Mouse (Mus musculus): ENCODE measurements around the gene Slmap.
"Not testable (repeated sequence)": the region's sequence is repeated elsewhere in the genome, so short reads cannot be mapped to it uniquely, and the experiment has no call there.

The Slmap gene

GRCm38 (mm10) chr14:26534757-26535479 lies at the start of gene Slmap:
Gene Slmap, minus strand, starts transcription at chr14:26534931.
- DNase-seq (ENCODE audit: low spot score), result peak; percentile 100

- no peak for DNase-seq (ENCODE audit: low spot score)
These were observed 48.9 kb upstream of the Slmap start for GRCm38 (mm10) chr14:26583645-26584044.

DNA sequence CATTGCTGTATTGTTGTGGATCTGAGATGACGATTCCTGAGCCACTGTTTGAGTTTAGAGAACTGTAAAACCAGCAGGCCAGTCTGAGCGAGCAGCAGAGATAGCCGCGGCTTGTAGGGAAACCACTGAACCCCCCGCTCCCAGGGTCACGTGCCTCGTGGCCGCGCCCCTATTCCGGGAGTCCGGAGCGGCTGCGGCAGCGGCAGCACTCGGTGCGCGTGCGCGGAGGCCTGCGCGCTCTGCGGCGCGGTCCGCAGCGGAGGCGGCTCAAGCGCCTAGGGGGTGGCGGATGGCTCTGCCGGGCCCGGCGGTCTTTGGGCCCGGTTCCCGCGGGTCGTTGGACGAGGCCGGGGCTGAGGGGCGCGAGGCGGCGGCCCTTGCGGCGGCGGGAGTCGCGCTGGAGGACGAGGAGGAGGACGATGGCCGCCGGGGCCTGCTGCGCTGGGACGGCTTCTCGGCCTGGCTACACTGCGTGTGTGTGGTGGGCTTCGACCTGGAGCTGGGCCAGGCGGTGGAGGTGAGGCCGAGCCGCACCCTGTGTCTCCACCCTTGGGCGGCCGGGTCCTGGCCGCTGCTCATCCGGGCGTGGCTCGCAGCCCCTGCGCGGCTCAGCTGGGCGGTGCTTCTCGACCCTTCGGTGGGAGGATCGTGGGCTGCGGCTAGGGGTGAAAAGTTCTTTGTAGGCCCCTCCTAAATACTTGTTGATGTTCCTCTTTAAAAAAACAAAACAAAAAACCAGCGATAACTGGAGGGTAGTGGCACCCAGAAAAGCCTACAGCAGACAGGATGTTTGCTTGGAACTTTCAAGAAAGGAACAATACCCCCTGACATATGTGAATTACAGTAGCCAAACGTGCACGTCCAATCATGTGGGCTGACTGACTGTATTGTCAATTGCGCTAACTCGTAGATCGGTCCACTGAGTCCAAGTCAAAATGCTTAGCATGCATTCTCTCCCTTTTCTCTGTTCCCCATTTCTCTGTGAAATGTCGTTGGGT lies 44.9 kb upstream of the Slmap start:
- DNase-seq (ENCODE audit: low spot score), result peak; percentile 92

DNA sequence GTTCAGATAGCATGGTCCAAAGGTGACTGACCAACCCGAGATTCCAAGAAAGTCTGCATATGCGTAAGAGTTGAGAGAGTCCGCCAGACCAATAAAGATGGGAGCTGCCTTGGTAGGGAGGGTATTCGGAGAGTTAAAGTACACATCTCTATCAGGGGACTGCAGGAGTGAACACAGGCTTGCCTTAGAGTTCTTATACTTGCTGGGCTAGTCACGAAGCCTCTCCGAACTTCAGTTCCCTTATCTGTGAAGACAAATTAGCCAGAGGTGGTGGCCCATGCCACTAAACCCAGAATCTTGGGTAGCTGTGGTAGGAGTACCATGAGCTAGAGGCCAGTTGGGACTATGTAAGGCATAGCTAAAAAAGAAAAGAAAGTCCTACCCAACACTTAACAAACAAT lies 44.1 kb upstream of the Slmap start:
- no peak for DNase-seq (ENCODE audit: low spot score)

DNA sequence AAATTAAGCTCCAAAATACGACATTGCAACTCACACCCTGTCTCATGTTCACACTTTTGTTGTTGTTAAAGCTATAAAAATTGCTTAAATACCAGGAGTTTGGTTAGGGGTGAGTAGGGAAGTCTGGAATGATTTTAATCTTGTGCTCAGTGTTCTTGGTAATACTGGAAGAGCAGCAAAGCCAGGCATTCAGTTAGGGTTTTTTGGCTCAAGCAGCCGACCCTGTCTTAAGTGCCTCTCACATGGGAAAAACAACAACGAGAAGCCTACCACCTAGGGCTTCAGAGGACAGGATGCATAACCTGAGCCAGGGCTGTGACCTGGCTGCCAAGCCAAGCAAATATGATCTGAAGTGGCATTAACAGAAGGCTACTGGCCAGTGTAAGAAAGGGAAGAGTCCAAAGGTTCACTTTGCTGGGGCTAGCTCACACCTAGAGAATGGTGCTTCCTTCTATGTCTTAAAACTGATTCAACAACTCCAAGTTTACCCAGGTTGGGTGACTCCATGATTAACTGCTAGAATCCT lies 41.6 kb upstream of the Slmap start:
- no peak for DNase-seq (ENCODE audit: low spot score)

GRCm38 (mm10) chr14:26573556-26573955 lies 38.8 kb upstream of the Slmap start, which contains the start of gene Dennd6a:
Gene Dennd6a, plus strand, starts transcription at chr14:26573856.
- not testable (repeated sequence) for DNase-seq (ENCODE audit: low spot score)

DNA sequence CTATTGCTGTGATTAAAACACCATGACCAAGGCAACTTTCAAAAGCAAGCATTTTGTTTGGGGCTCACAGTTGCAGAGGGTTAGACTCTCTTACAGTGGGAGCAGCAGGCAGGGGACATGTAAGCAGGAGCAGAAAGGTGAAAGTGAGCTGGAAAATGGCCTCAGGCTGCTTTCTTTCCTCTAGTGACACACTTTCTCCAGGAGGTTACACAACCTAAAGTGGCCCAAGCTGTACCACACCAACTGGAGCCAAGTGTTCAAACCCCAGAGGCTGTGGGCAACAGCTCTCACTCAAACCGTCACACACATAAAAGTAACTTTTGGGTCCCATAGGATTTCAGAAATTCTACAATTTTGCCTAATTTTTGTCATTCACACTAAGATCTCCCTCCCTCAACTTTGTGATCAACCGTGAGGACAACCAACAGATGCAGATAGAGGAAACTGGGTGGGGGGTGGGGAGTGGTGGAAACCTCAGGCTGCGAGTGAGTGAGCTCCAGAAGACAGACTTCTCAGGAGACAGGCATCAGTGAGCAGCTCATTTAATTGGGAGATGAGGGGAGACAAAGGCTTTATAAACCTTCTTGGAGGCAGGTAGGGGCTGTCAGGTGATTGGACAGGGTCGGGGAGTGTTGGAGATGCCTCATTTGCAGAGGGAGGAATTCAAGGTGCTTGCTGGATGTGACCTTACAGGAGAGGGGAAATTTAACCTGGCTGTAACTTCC lies 37.4 kb upstream of the Slmap start:
- DNase-seq (ENCODE audit: low spot score), result no peak

GRCm38 (mm10) chr14:26569880-26570279 lies 35.1 kb upstream of the Slmap start:
- no peak for DNase-seq (ENCODE audit: low spot score)

- no peak for DNase-seq (ENCODE audit: low spot score)
These were observed 27.5 kb upstream of the Slmap start for GRCm38 (mm10) chr14:26562247-26562646.

- DNase-seq (ENCODE audit: low spot score), result no peak
These were observed 23.8 kb upstream of the Slmap start for GRCm38 (mm10) chr14:26558536-26558935.

DNA sequence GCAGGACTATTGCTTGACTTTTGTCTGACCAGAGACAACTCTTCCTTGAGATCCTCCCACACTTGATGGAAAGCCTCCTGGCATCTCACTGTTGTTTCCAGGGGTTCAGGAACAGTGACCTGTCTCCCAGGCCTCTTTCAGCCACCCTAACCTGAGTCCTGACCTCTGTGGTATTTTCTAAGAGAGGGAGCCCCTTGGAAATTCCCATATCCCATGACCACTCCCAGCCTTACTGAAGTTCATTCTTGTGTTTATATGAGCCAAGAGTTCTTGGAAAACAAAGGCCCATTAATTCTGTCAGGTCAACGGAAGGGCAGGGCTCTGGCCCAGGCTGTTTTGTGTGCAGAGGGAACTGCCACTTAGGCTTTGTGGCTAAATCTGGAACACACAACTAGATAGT lies 22.9 kb upstream of the Slmap start:
- no peak for DNase-seq (ENCODE audit: low spot score)

DNA sequence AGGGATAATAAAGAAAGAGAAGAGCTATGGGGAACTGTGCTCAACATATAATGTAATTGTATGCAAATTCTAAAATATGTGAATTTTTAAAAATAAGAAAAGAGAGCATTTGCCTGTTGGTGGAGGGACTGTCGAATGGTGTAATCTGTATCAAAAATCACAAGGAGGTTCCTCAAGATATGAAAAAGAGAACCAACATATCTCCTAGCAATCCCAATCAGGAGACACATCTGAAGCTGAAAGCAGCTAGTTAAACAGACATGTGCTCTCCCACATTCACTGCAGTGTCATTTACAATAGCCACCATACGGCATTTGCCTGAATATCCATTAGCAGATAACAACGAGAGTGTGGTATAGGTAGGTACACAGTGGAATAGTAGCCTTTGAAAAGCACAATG lies 18.1 kb upstream of the Slmap start:
- DNase-seq (ENCODE audit: low spot score), result no peak

GRCm38 (mm10) chr14:26552441-26552840 lies 17.7 kb upstream of the Slmap start:
- no peak for DNase-seq (ENCODE audit: low spot score)

- DNase-seq (ENCODE audit: low spot score), result no peak
These were observed 16.0 kb upstream of the Slmap start for GRCm38 (mm10) chr14:26550712-26551111.

- DNase-seq (ENCODE audit: low spot score), result no peak
These were observed 13.1 kb upstream of the Slmap start for GRCm38 (mm10) chr14:26547516-26548488.

- no peak for DNase-seq (ENCODE audit: low spot score)
These were observed 7.4 kb upstream of the Slmap start for GRCm38 (mm10) chr14:26542136-26542535.

GRCm38 (mm10) chr14:26540577-26540976 lies 5.8 kb upstream of the Slmap start:
- DNase-seq (ENCODE audit: low spot score), result no peak

- DNase-seq (ENCODE audit: low spot score), result no peak
These were observed 4.5 kb upstream of the Slmap start for GRCm38 (mm10) chr14:26539241-26539640.

DNA sequence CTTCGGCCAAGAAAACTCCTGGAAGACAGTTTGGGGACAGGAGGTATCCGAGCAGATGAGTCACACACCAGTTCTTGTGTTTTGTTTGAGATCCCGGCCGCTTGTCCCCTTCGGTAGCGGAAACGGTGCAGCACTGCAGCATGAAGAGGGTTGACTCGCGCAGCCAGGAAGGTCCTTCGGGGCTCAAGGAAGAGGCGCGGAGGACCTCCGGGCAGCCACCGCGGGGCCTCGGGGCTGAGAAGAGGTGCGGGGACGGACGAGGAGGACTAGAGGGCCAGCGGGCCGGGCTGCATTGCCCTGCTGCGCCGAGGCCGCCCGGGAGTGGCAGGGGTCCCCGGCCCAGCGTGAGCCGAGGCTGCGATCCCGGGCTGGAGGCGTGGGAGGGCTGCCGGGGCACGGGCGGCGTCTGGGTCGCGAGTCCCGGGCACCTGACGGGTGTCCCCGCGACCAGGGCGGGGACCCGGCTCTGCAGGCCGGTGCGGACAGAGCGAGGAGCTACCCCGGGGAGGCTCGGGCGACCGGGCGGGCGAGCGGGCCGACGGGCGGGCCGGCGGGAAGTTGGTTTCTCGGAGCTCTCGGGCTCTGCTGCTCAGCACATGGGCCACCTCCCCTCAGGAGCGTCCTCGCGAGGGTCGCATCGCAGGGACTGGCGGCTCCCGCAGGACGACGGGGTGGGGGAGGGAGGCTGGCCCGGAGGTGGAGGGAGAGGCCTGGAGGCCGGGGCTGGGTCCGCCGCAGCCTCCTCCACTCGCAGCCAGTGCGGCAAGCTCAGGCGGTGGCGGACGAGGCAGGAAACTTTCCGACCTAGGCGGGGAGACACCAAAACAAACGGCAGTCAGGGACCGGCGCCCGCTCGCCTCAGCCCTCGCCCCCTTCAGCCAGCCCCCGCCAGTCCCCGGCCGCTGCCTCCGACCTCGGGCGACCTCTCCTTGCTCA lies 642 bp downstream of the Slmap start:
- peak; percentile 49 for DNase-seq (ENCODE audit: low spot score)

DNA sequence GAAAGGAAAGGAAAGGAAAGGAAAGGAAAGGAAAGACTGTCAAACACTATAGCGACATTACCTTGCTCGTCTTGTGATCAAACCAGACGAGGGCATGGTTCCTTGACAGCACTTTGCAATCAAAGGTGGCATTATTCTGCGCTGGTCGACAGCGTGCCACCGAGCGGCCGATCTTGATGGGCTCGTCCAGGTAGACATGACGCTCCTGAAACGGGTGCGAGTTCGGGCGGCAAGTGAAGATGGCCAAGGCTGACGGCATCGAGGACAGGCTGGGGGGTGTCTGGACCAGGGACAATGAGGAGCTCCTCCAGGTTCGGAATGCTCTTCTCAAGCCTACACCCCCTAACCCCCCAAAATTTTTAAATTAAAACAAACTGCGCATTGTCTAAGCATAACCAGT lies 1.5 kb downstream of the Slmap start:
- DNase-seq (ENCODE audit: low spot score), result no peak

Measured in urinary bladder, postnatal 14 days (tissue).